Mouse (Mus musculus) lung, postnatal 25 days (tissue): ENCODE data around the gene 9630041A04Rik.

ENCODE experiments used
- DNase-seq: peaks from one replicate; pipeline ENCODE4 v3.0.0; 2022; ENCODE audit warnings: low spot score

Gene 9630041A04Rik

GRCm38 (mm10) chr9:101861596-101862471, at the start of gene 9630041A04Rik:
TSS of gene 9630041A04Rik (plus strand) at chr9:101861841.
- no peak for DNase-seq

GRCm38 (mm10) chr9:101823896-101824295, 37.7 kb upstream of the 9630041A04Rik start:
- DNase-seq = no peak

- DNase-seq = no peak
These were observed 36.0 kb upstream of the 9630041A04Rik start for GRCm38 (mm10) chr9:101825626-101826025.

GRCm38 (mm10) chr9:101833619-101834018, 28.0 kb upstream of the 9630041A04Rik start:
- DNase-seq = no peak

GRCm38 (mm10) chr9:101841101-101841500, 20.5 kb upstream of the 9630041A04Rik start:
- DNase-seq = no peak

- no peak for DNase-seq
These were observed 17.7 kb upstream of the 9630041A04Rik start for GRCm38 (mm10) chr9:101843893-101844292.

GRCm38 (mm10) chr9:101845691-101846090, 15.9 kb upstream of the 9630041A04Rik start:
- DNase-seq = no peak

- DNase-seq = peak; percentile 65
These were observed 932 bp downstream of the 9630041A04Rik start for GRCm38 (mm10) chr9:101862481-101863065.

GRCm38 (mm10) chr9:101863130-101863529, 1.5 kb downstream of the 9630041A04Rik start:
- peak; percentile 4 for DNase-seq

- DNase-seq = no peak
These were observed 7.0 kb downstream of the 9630041A04Rik start for GRCm38 (mm10) chr9:101868593-101868992.

- DNase-seq = no peak
These were observed 8.4 kb downstream of the 9630041A04Rik start for GRCm38 (mm10) chr9:101870034-101870433.

GRCm38 (mm10) chr9:101875306-101875705, 13.7 kb downstream of the 9630041A04Rik start:
- no peak for DNase-seq

GRCm38 (mm10) chr9:101877109-101877987, 15.7 kb downstream of the 9630041A04Rik start:
- no peak for DNase-seq

GRCm38 (mm10) chr9:101883295-101883694, 21.7 kb downstream of the 9630041A04Rik start:
- peak; percentile 14 for DNase-seq

GRCm38 (mm10) chr9:101897851-101898250, 36.2 kb downstream of the 9630041A04Rik start:
- no peak for DNase-seq

GRCm38 (mm10) chr9:101903406-101903805, 41.8 kb downstream of the 9630041A04Rik start:
- DNase-seq = no peak

GRCm38 (mm10) chr9:101907747-101908255, 46.2 kb downstream of the 9630041A04Rik start:
- DNase-seq = no peak

- no peak for DNase-seq
These were observed 47.2 kb downstream of the 9630041A04Rik start for GRCm38 (mm10) chr9:101908849-101909248.

- DNase-seq = no peak
These were observed 47.9 kb downstream of the 9630041A04Rik start for GRCm38 (mm10) chr9:101909491-101909890.

- peak; percentile 27 for DNase-seq
These were observed 49.7 kb downstream of the 9630041A04Rik start for GRCm38 (mm10) chr9:101911176-101911866.

GRCm38 (mm10) chr9:101915082-101915481, 53.4 kb downstream of the 9630041A04Rik start:
- DNase-seq = no peak
